Mouse (Mus musculus) neural tube, embryonic 13.5 days (tissue): ENCODE results near the gene Cdc14a. TPM values are rescaled to one million over a fixed set of nuclear protein-coding genes. Genes with fewer than 3 reads are reported as not detected.

ENCODE experiments used
- ATAC-seq: fragments of 200-750 bp; cut with Nextera tagmentation; 2 replicates; pipeline ENCODE4 v1.8.0; 2017; ENCODE audit warnings: low read depth, mild to moderate bottlenecking, moderate TSS enrichment, moderate library complexity
- H3K27ac ChIP-seq: fragments of 300-500 bp; sonication (generic); replicated peaks from 2 replicates; pipeline ENCODE4 v1.5.1; 2015; ENCODE audit warnings: moderate library complexity, mild to moderate bottlenecking, inconsistent platforms
- H3K27me3 ChIP-seq: fragments of 300-500 bp; sonication (generic); 2 replicates; pipeline ENCODE4 v1.6.1; 2015; ENCODE audit warnings: mild to moderate bottlenecking, inconsistent platforms
- H3K36me3 ChIP-seq: fragments of 300-500 bp; sonication (generic); 2 replicates; pipeline ENCODE4 v1.6.1; 2015; ENCODE audit warnings: mild to moderate bottlenecking, inconsistent platforms
- H3K4me1 ChIP-seq: fragments of 300-500 bp; sonication (generic); replicated peaks from 2 replicates; pipeline ENCODE4 v1.6.1; 2015; ENCODE audit warnings: inconsistent platforms
- H3K4me2 ChIP-seq: fragments of 300-500 bp; sonication (generic); 2 replicates; pipeline ENCODE4 v1.6.1; 2015; ENCODE audit warnings: inconsistent platforms, mild to moderate bottlenecking, moderate library complexity
- H3K4me3 ChIP-seq: fragments of 300-500 bp; sonication (generic); 2 replicates; pipeline ENCODE4 v1.5.1; 2015; ENCODE audit warnings: mild to moderate bottlenecking, inconsistent platforms
- H3K9ac ChIP-seq: fragments of 300-500 bp; sonication (generic); 2 replicates; pipeline ENCODE4 v1.6.1; 2015; ENCODE audit warnings: moderate library complexity, mild to moderate bottlenecking, inconsistent platforms
- H3K9me3 ChIP-seq: fragments of 300-500 bp; sonication (generic); 2 replicates; pipeline ENCODE4 v1.6.1; 2016; ENCODE audit warnings: inconsistent platforms
- WGBS: fragments of 180-500 bp; shearing (Covaris S2); methylation state at CpG from one replicate; pipeline ENCODE4 v1.1.7; 2015; 5-methylcytosine and 5-hydroxymethylcytosine counted together
- polyA plus RNA-seq: library from polyadenylated mRNA; unstranded; fragments of >200 nt; fragmentation: Nextera tagmentation; extraction: Ambion mirVana; gene quantifications from 2 replicates; pipeline ENCODE4 v1.2.1, GENCODE M21; 2015

Cdc14a gene
- polyA plus RNA-seq, 1 experiment from 2014 or later, result 6.4 TPM

DNA sequence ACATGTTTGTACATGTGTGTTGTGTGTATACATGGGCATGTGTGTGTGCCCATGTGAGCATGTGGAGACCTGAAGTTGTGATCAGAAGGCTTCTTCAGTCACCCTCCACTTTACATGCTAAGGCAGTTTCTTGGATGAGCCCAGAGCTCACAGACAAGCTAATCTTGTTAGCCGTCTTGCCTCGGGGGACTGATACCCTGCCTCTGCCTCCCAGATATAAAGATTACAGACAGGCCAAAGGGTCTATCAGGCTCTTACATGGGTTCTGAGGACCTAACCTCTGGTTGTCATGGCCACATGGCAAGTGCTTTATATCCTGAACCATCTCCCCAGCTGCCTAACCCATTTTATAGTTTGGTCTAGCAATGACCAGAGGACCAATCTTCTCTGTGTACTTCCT is 112.7 kb downstream of the Cdc14a start:
- Histone ChIP-seq H3K36me3 (peaks cover 26% of the 10 kb centered on the region), H3K9me3 (no peaks in the 10 kb centered on the region), H3K4me3 (no peak overlapping the region), H3K27ac (no peak overlapping the region), H3K4me1 (no peaks in the 10 kb centered on the region), H3K4me2 (no peak overlapping the region), H3K9ac (no peak overlapping the region), H3K27me3 (no peaks in the 10 kb centered on the region)
- ATAC-seq, result no peak
- WGBS, result 97% methylated on average over 2 of the region's 2 CpGs

DNA sequence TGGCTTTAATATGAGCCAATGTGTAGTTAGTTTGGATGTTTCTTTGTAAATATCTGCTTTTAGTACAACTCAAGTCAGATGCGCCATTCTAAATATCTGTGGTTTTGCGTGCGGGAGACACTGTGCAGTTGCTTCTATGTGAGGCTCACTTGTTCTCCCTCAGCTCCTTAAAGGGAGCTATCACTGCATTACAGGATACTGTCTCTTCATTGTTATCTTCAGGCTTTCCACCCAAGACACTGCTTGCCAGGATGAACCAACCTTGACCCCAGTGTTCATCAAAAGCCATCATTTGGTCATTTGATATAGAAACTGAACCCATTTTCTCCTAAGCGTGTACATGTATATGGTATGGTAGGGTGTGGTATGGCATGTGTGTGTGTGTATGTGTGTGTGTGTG is 113.2 kb downstream of the Cdc14a start:
- Histone ChIP-seq H3K27ac (no peak overlapping the region), H3K36me3 (peaks cover 26% of the 10 kb centered on the region), H3K27me3 (no peaks in the 10 kb centered on the region), H3K4me2 (no peak overlapping the region), H3K9ac (no peak overlapping the region), H3K9me3 (no peaks in the 10 kb centered on the region), H3K4me3 (no peak overlapping the region), H3K4me1 (no peaks in the 10 kb centered on the region)
- ATAC-seq, result no peak
- 91% methylated on average over 4 of the region's 4 CpGs for WGBS

DNA sequence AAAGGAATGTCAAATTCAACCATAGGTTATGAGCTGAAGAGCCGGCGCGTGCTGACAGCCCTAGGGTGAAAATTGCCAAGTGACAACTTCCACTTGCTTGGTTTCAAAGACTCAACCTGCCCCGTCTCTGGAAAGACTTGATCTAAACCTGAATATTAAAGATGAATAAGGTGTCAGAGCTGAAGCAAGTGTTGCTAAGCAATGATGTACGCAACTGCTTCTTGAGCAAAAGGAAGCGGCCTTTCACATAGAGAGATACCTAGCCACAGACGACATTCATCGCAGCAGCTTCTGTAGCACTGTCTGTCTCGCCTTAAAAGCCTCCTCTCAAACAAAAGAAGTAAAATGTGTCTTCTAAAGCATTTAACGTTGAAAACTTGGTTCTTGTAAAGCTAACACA is 113.8 kb downstream of the Cdc14a start:
- Histone ChIP-seq H3K4me3 (no peak overlapping the region), H3K9me3 (no peaks in the 10 kb centered on the region), H3K27ac (no peak overlapping the region), H3K36me3 (peaks cover 26% of the 10 kb centered on the region), H3K9ac (no peak overlapping the region), H3K27me3 (no peaks in the 10 kb centered on the region), H3K4me1 (no peaks in the 10 kb centered on the region), H3K4me2 (no peak overlapping the region)
- no peak for ATAC-seq
- WGBS, result 93% methylated on average over 10 of the region's 10 CpGs

DNA sequence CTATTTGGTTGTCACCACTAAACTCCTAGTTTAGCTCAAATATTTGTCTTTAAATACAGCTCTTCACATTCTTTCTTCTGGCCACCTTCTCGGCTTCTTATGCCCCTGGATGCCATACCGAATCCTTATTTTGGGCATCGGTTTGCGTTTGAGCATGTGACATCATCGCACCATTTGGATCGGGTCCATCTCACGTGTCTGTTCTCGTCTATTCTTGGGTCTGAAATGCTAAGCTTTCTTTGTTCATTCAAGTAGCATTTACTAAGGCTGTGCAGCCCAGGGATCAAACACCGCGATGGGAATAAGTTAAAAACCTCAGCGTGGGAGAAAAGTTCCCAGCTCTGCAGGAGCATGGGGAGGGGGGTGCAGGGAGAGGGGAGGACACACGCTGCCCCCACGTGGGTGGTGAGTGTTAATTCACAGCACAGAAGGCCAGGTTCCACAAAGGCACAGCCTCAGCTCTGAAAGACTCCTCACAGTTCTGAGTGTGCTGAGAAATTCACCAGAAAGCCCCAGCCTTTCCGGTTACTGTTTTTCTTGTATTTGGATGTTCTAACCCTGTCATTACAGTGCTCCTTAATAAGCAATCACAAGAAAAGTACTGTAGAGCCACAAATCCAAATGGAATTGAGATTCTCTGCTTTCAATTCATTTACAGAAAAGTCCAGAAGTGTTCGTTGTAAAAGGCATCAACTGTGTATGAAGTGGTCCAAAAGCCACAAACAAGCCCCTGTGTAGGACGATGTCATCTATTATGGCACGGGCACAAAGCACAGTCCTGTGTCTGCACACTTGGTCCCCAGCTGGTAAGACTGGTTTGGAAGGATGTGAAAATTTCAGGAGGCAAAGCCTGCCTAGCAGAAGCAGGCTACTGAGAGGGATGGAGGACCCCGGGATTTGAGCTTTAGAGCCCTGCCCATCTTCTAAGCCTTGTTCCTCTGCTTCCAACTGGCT is 118.8 kb downstream of the Cdc14a start:
- H3K4me2 ChIP-seq, result no peak overlapping the region
- WGBS, result 76% methylated on average over 18 of the region's 18 CpGs
- H3K4me1 ChIP-seq, result no peaks in the 10 kb centered on the region
- no peaks in the 10 kb centered on the region for H3K27me3 ChIP-seq
- no peak for ATAC-seq
- H3K9ac ChIP-seq, result no peak overlapping the region
- H3K9me3 ChIP-seq, result no peaks in the 10 kb centered on the region
- H3K36me3 ChIP-seq, result peaks cover 25% of the 10 kb centered on the region
- no peak overlapping the region for H3K27ac ChIP-seq
- no peak overlapping the region for H3K4me3 ChIP-seq

DNA sequence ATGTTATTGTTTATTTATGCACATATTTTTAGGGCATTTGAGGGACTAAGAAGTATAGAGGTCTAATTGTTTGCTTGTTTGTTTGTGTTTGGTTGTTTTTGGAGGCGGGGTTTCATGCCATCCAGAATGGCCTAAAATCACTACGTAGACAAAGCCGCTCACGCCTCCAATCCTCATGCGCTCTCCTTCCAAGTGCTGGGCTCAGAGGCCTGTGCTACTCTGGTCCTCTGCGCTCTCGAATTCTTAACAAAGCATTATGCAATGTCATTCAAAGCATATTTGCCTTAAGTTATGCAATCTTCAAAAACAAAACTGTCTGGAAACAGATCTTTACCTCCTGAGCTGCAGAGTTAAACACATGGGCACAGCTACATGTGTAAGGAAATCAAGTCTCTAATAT is 121.3 kb downstream of the Cdc14a start:
- 98% methylated on average over 7 of the region's 7 CpGs for WGBS
- no peak overlapping the region for H3K27ac ChIP-seq
- no peaks in the 10 kb centered on the region for H3K27me3 ChIP-seq
- no peak for ATAC-seq
- H3K36me3 ChIP-seq, result peaks cover 30% of the 10 kb centered on the region
- H3K4me1 ChIP-seq, result no peaks in the 10 kb centered on the region
- no peak overlapping the region for H3K4me3 ChIP-seq
- no peak overlapping the region for H3K9ac ChIP-seq
- no peaks in the 10 kb centered on the region for H3K9me3 ChIP-seq
- H3K4me2 ChIP-seq, result no peak overlapping the region

DNA sequence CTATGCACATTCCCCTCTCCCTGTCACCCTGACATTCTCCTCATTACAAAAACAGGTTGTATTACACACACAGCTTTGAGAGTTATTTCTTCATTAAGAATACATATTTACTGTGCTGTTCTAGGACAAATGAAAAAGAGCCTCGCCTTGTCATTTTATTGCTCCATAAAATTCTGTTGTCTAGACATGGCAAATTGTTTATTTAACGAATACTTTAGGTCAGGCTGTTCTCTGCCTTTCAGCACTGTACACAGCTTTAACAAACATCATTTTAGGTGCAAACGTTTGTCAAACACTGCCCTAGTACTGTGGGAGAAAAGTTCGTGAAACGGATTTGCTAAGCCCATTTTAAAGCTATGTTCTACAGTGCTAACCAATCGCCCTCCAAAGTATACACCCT is 122.1 kb downstream of the Cdc14a start:
- no peak overlapping the region for H3K9ac ChIP-seq
- H3K27me3 ChIP-seq, result no peaks in the 10 kb centered on the region
- no peaks in the 10 kb centered on the region for H3K9me3 ChIP-seq
- H3K4me3 ChIP-seq, result no peak overlapping the region
- H3K27ac ChIP-seq, result no peak overlapping the region
- H3K36me3 ChIP-seq, result peaks cover 35% of the 10 kb centered on the region
- H3K4me2 ChIP-seq, result no peak overlapping the region
- ATAC-seq, result no peak
- H3K4me1 ChIP-seq, result no peaks in the 10 kb centered on the region
- WGBS, result 85% methylated on average over 6 of the region's 6 CpGs

DNA sequence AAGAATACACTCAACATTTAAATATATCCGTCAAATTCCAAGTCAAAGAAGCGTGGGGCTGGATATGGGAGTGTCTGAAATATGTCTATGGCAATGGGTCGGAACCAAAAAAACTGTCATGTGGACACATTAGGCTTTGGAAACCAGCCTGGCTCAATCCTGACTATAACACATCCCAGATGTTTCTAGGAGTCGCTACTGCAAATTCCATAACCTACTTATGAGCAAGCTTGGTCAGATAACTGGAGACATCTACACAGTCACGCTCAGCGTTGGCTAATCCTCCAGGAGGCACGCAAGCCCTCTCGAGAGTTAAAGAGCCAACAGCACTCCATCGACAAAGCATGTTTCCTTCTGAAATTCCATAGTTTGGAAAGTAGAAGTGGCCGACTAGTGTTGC is 125.1 kb downstream of the Cdc14a start:
- 90% methylated on average over 10 of the region's 10 CpGs for WGBS
- Histone ChIP-seq H3K9ac (no peak overlapping the region), H3K4me3 (no peak overlapping the region)

DNA sequence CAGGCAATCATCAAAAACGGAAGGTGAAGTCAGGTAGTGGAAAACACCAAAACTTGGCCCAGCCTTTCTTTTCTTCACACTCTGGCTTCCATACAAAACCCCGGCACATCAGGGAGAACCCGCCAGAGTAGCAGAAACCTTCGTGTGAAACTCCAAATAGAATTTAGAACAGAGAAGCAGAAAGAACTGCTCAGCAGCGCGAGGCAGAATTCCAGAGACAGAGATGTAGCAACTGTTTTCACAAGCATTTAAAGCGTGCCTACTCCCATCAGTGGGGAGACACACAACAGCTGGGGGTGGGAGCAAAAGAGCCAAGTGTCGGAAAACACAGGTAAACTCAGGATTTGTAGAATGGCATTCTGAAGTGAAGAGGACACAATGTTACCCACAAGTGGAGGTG is 125.8 kb downstream of the Cdc14a start:
- ATAC-seq, result no peak
- H3K4me1 ChIP-seq, result no peaks in the 10 kb centered on the region
- no peak overlapping the region for H3K4me3 ChIP-seq
- no peak overlapping the region for H3K9ac ChIP-seq
- no peaks in the 10 kb centered on the region for H3K27me3 ChIP-seq
- H3K27ac ChIP-seq, result no peak overlapping the region
- 89% methylated on average over 8 of the region's 8 CpGs for WGBS
- H3K4me2 ChIP-seq, result no peak overlapping the region
- no peaks in the 10 kb centered on the region for H3K9me3 ChIP-seq
- peaks cover 34% of the 10 kb centered on the region for H3K36me3 ChIP-seq

More for the DNA sequence above, 125.1 kb downstream of the Cdc14a start:
- Histone ChIP-seq H3K4me2 (no peak overlapping the region), H3K4me1 (no peaks in the 10 kb centered on the region), H3K9me3 (no peaks in the 10 kb centered on the region), H3K27me3 (no peaks in the 10 kb centered on the region), H3K27ac (no peak overlapping the region), H3K36me3 (peaks cover 31% of the 10 kb centered on the region)
- ATAC-seq, result no peak

DNA sequence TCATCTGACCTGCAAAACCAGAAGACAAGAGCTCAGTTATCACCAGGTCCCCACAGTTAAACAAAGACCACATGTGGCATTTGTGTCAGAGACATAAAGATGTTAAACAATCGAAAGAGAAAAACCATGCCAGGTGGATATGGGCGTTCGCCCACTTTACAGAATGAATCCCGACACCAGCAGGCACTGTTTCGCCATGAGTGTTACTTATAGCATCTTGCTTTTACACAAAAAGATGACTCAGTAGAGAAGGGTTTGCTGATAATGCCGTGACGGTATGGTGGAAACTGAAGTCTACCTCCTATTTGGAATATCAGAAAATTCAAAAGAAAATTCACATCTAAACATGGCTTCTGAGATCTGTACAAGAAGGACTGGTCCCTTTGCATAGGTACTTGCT is 126.7 kb downstream of the Cdc14a start:
- H3K4me1 ChIP-seq, result no peaks in the 10 kb centered on the region
- no peak overlapping the region for H3K4me3 ChIP-seq
- H3K9ac ChIP-seq, result no peak overlapping the region
- no peak overlapping the region for H3K27ac ChIP-seq
- peaks cover 37% of the 10 kb centered on the region for H3K36me3 ChIP-seq
- 95% methylated on average over 7 of the region's 7 CpGs for WGBS
- no peaks in the 10 kb centered on the region for H3K27me3 ChIP-seq
- no peaks in the 10 kb centered on the region for H3K9me3 ChIP-seq
- ATAC-seq, result no peak
- no peak overlapping the region for H3K4me2 ChIP-seq

DNA sequence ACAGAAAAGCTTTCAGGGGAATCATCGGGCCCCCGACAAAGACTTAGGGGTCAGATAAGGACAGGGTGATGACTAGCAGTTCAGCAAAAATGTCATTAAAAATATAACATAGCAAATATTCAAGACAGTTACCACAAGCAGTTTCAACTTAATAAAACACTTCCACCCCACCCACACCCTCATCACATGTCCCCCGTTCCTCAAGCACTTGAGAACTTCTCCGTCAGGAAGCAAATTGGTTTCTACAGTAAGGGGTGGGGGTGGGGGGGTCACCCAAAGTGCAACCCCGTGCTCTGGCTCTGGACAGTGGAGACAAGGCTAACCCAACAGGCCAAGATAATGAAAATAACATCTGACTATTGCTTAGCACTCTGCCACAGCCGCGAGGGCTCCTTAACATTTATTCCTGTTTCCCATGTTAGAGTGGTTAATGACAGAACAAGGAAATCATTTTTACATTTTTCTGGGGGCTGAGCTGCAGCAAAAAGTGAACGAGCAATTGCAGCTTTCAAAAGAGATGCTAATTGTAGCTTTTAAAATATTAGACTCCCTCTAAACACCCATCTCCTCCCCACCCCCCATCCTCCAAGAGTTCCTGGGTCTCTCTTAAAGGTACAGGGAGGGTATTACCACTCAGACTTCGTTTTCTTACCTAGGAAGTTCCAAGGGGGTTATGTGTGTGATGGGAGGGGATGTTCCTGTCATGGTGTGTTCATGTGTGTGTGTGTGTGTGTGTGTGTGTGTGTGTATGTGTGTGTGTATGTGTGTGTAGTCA is 133.6 kb downstream of the Cdc14a start:
- no peak overlapping the region for H3K4me2 ChIP-seq
- H3K27me3 ChIP-seq, result no peaks in the 10 kb centered on the region
- H3K36me3 ChIP-seq, result peaks cover 34% of the 10 kb centered on the region
- no peak overlapping the region for H3K9ac ChIP-seq
- no peak overlapping the region for H3K27ac ChIP-seq
- 85% methylated on average over 9 of the region's 9 CpGs for WGBS
- H3K4me1 ChIP-seq, result no peaks in the 10 kb centered on the region
- no peak for ATAC-seq
- H3K4me3 ChIP-seq, result no peak overlapping the region
- H3K9me3 ChIP-seq, result no peaks in the 10 kb centered on the region

DNA sequence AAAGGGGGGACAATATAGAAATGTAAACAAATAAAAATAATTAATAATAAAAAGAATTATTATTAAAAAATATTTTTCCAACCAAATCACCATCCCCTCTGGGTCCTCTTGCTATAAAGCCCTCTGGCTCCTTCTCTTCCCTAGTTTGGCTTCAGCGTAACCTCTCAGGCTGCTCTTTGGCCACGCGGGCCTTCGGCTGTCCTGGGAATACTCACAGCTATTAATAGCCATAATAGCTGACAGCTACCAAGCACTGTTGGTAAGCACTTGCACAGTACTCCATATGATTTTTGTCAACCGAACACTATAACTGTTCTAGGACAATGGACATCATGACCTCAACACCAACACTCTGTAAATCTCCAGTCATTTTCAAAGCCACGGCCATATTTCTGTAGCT is 135.0 kb downstream of the Cdc14a start:
- 87% methylated on average over 6 of the region's 6 CpGs for WGBS
- ATAC-seq, result no peak
- peaks cover 25% of the 10 kb centered on the region for H3K36me3 ChIP-seq

DNA sequence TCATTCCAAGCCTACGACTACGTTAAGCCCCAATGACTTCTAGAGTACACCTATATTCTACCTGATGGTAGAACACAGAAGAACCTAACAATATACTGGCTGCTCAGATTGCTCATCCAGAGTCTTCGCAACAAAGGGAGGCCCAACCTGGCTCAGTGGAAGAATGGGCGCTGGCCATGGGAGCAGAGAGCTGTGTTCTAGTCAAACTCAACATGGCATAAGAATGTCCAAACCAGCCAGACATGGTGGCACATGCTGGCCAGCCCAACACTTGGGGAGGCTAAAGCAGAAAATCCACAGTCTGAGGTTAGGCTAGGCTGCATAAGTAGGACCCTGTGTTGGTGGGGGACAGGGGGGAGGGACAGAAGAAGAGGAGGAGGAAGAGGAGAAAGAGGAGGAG is 139.1 kb downstream of the Cdc14a start:
- Histone ChIP-seq H3K4me1 (peaks cover 9% of the 10 kb centered on the region), H3K4me3 (no peak overlapping the region), H3K9me3 (no peaks in the 10 kb centered on the region), H3K4me2 (no peak overlapping the region), H3K9ac (no peak overlapping the region), H3K36me3 (no peaks in the 10 kb centered on the region; the same call in 1 of the 2 replicates), H3K27ac (no peak overlapping the region), H3K27me3 (no peaks in the 10 kb centered on the region)
- ATAC-seq, result no peak
- WGBS, result 77% methylated on average over 4 of the region's 4 CpGs

More for the DNA sequence above, 135.0 kb downstream of the Cdc14a start:
- H3K4me2 ChIP-seq, result no peak overlapping the region
- H3K27me3 ChIP-seq, result no peaks in the 10 kb centered on the region
- H3K4me1 ChIP-seq, result peaks cover 8% of the 10 kb centered on the region
- H3K9ac ChIP-seq, result no peak overlapping the region
- H3K4me3 ChIP-seq, result no peak overlapping the region
- H3K27ac ChIP-seq, result no peak overlapping the region
- no peaks in the 10 kb centered on the region for H3K9me3 ChIP-seq
